ENCODE assay signal across 10 mouse cellular contexts in the genomic region with DNA sequence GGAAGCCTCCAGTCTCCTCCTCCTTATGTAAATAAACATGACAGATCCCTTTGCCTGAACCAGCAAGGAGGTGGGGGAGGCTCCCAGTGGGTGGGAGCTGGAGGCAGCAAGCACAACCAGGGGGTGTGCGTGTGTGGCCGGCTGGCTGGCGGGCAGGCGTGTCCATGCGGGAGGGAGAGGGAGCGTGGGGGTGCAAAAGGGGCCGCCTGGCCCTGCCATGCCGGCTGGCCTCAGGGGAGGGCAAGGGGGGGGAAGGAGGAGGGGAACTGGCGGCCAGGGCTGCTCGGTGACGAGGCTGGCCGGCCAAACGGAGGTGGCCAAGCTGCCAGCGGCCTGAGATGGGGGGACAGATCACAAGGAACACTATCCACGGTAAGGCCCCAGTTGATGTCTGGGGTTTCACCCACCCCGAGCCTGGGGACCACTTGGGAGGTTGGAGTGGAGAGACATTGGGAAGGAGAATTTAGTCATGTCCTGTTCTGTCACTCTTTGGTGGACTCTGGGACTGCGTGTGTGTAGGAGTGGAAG. TPM values are rescaled to one million over a fixed set of nuclear protein-coding genes. Genes with fewer than 3 reads are reported as not detected.
A peak's percentile ranks its signal among the peaks of the same experiment; 100 is the strongest.
DNase-seq lines count a peak whose midpoint lies in the region; ATAC-seq and TF ChIP-seq lines count a peak whose summit lies in the region.
"Had no signal": no experiment of that assay in that cellular context is flagged by ENCODE, and none has a peak within 500 bp of the region (broad histone marks: within the 10 kb centered on the region; RNA-seq: fewer than 3 reads in every experiment).

No protein-coding gene starts in this region.

- DNase-seq in MN1 (ENCODE audit: low spot score): peak; percentile 84
- DNase-seq in cerebellum, adult 9-10 months: peak; percentile 86
- DNase-seq in frontal cortex, adult 2 months (ENCODE audit: extremely low spot score in 1 of 2, low spot score in 1 of 2): peak; percentile 32 to 77
- DNase-seq in heart, postnatal 36 days: peak; percentile 49 to 56
- peak; percentile 48 to 51 for DNase-seq in layer of hippocampus, adult 2 months (ENCODE audit: low spot score in 2 of 2)
- peak; percentile 67 for DNase-seq in ovary, postnatal 36 days (ENCODE audit: low spot score)
- DNase-seq in thymus, postnatal 14 days: no peak

- H3K27ac ChIP-seq in layer of hippocampus, adult 2 months: peak overlapping the region; percentile 75
- peak overlapping the region; percentile 46 for H3K27ac ChIP-seq in lung, embryonic 15.5 days
- H3K27ac ChIP-seq: macrophage had no signal

- H3K4me3 ChIP-seq in layer of hippocampus, adult 2 months: peak overlapping the region; percentile 38
- H3K4me3 ChIP-seq in lung, embryonic 15.5 days: peak overlapping the region; percentile 34

- peak overlapping the region; percentile 71 for H3K4me2 ChIP-seq in lung, embryonic 15.5 days

- WGBS in lung, embryonic 15.5 days: 2% methylated on average over 17 of the region's 17 CpGs

- intact Hi-C loops in heart, postnatal 36 days (cut with DNase I): no loop called here

- TF ChIP-seq CTCF in layer of hippocampus, adult 2 months (conservative IDR thresholded peaks at IDR 0.05): no peak

- no peaks in the 10 kb centered on the region for H3K9me3 ChIP-seq in lung, embryonic 15.5 days

- H3K27me3 ChIP-seq in lung, embryonic 15.5 days: no peaks in the 10 kb centered on the region

- no peaks in the 10 kb centered on the region for H3K36me3 ChIP-seq in lung, embryonic 15.5 days

- ATAC-seq in lung, embryonic 15.5 days (ENCODE audit: borderline replicate concordance, extremely low read depth, low FRiP score, low TSS enrichment): peak; percentile 88

- H3K4me1 ChIP-seq in lung, embryonic 15.5 days: peaks cover 12% of the 10 kb centered on the region; the same call in 1 of the 2 replicates

- H3K9ac ChIP-seq in lung, embryonic 15.5 days: peak overlapping the region; percentile 34

RNA-seq across cellular contexts. Expression of a gene that starts 50.2 kb away (rescaled TPM):
- polyA plus RNA-seq in frontal cortex, adult 2 months (2012; rRNA removed): 110 and 127 TPM in 2 replicates
- 1 to 10 TPM in 1 of 2 experiments, under 1 TPM in 1; 0.92 to 1.2 TPM for total RNA-seq in heart, postnatal 36 days (2021)
- 100 to 1,000 TPM; 180 to 194 TPM for total RNA-seq in layer of hippocampus, adult 2 months (2021)
- 6.1 and 6.3 TPM in 2 replicates for polyA plus RNA-seq in lung, embryonic 15.5 days (2015; fragmentation: Nextera tagmentation; extraction: Ambion mirVana)
- total RNA-seq: MEL had no signal

Comparison
In these comparisons a context has a peak if more than half of its experiments do, and no peak if none do; other contexts are left out.
1. RNA of a gene that starts 50.2 kb away (total RNA-seq): 180 to 194 TPM in layer of hippocampus, adult 2 months; 0.92 to 1.2 TPM in heart, postnatal 36 days; every median in the first group is over 10 times any median in the second.